Mouse (Mus musculus): ENCODE measurements at regions not wholly inside any gene's neighbourhood (a gene's known extent, or its start where the extent isn't known, plus 50 kb on each side); places are given as distances from the start of the nearest gene placed in this dataset.

GRCm38 (mm10) chr3:80256383-80256782, 372.1 kb downstream of the Fam198b start:
- no peak for DNase-seq

GRCm38 (mm10) chr3:80263095-80263494, 378.8 kb downstream of the Fam198b start:
- no peak for DNase-seq

DNA sequence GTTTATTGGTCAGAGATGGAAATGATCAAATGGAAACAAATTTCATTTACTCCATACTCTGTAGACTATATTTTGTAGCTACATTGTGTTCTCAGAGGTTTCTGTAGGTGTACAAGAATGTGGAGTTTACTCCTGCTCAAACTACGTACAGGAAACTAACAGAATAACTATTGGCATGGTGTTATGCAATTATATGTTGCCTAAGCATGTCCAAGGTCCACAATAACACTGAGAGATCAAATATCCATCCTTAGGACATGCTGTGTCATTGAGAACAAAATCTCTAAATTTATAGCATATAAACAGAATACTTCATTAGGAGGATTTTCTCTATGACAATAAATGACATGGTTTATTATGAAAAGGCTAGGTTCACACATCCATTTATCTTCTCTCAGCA, 400.3 kb downstream of the Fam198b start:
- DNase-seq: no peak

- no peak for DNase-seq
Observed at GRCm38 (mm10) chr3:80285246-80285645, 400.9 kb downstream of the Fam198b start.

DNA sequence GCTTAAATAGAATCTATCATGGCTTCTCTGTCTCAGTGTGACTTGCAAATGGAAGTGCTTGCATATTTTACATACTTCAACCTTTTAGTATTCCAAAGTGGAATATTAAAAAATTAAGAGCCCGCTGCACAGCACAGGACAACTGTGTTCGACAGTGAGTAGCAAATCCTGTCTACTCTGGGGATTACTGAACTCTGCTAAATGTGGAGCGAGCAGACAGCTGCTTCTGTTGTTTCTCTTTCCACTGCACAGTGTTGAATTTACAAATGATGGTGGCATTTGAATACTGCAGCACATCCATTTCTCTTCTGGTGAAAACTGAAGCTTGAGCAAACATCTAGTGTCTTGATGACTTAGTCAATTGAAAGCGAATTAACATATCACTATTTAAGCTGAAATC, 409.2 kb downstream of the Fam198b start:
- DNase-seq: no peak

DNA sequence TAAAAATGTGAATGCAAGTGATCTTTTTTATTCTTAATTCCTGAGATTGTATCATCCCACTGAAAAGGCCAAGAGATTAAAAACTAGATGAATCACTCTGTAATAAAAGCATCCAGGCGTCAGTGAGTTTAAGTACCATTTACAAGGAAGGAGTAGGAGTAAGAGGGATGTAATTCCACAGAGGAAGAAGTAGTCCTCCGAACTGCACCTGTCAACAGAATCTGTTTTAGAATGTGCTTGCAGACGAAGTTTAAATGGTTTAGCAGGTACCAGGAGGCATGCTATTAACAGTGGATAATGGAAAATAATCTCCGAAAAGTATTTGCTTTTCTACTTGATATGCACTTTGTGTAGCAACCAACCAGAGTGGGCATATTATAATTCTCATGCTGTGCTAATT, 423.3 kb downstream of the Fam198b start:
- no peak for DNase-seq

- DNase-seq: peak; percentile 30
Observed at GRCm38 (mm10) chr3:80309931-80310330, 425.6 kb downstream of the Fam198b start.

DNA sequence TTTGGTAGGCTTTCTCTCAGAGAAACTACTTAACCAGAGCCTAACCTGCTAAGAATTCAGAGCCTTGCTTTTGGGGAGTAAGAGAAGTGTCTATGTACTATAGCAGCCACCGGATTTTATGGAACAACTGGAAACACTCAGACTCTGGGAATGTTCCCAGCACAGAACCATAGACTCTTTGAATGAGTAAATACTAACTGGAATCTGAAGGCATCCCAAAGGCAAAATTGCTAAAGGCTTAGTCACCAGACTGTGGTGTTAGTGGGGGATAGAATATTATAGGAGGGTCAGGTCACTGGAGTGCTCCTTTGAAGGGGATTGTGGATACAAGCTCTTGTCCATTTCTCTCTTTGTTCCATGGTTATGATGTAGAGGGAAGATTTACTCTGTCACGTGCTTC, 427.4 kb downstream of the Fam198b start:
- no peak for DNase-seq

DNA sequence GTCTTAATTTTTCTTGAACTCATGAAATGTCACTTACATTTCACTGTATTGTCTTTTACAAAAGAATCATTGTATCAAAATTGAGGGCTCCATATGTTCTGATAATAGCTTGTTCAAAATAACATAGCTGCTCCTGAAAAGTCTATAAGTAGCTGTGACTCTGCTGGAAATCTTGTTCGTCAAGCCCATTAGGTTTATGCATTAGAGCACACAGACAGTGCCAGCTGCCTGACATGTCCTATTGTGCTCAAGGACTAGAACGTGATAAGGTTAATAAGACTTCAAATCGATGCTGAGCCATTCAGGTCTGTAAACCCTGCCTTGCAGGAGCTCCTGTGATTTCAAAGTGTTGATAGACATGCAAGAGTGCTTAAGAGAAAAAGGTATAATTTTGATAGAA, 438.0 kb downstream of the Fam198b start:
- no peak for DNase-seq

DNA sequence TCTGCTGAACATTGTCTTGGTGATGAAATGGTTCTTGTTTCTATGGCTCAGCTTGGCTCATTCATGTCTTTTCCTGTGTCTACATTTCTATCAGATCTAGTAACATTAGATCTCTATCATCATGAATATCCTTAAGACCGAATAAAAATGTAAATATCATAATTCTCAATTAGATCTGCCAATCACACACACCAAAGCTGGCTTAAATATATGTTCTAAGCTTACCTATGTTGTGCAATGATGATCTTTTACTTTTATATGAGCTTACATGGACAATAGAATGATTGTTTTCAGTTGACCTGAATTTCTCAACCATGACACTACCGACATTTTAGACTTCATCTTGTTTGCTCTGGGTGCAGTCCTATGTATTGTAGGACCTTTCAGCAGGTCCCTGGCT, 440.4 kb downstream of the Fam198b start:
- DNase-seq: no peak

DNA sequence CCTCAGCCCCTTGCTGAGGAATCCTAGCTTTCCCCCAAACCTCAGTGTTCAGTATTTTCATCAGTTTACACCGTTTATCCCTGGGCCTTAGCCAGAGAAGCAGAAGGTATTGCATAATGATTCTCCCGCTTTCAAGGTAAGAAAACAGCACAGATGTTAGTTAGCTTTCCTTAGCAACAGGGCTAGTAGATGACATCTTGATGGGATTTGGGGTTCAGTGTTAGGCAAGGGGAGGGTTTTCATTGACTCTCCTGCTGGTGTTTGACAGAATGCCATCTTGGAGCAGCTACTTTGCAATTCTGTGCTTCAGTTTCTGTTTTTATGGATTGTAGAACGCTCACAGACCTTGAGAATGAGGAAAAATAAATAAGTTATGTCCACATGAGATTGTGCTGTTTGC, 447.4 kb downstream of the Fam198b start:
- DNase-seq: no peak

- no peak for DNase-seq
Observed at GRCm38 (mm10) chr3:80334446-80334893, 450.1 kb downstream of the Fam198b start.

DNA sequence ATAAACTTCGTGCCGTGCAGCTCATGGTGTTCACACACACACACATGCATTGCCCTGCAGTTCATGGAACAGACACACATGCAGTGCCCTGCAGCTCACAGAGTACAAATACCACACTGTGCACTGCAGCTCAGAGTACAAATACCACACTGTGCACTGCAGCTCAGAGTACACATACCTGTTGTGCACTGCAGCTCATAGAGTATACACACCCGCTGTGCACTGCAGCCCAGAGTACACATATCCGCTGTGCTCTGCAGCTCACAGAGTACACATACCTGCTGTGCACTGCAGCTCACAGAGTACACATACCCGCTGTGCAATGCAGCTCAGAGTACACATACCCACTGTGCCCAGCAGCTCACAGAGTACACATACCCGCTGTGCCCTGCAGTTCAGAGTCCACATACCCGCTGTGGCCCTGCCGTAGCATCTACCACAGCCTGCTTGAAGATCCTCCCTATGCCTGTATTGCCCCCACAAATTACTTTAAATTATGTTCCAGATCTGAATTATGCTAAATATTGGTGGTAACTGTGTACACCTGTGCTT, 451.9 kb downstream of the Fam198b start:
- no peak for DNase-seq

- DNase-seq: no peak
Observed at GRCm38 (mm10) chr3:80367972-80368371, 434.7 kb downstream of the Gria2 start.

DNA sequence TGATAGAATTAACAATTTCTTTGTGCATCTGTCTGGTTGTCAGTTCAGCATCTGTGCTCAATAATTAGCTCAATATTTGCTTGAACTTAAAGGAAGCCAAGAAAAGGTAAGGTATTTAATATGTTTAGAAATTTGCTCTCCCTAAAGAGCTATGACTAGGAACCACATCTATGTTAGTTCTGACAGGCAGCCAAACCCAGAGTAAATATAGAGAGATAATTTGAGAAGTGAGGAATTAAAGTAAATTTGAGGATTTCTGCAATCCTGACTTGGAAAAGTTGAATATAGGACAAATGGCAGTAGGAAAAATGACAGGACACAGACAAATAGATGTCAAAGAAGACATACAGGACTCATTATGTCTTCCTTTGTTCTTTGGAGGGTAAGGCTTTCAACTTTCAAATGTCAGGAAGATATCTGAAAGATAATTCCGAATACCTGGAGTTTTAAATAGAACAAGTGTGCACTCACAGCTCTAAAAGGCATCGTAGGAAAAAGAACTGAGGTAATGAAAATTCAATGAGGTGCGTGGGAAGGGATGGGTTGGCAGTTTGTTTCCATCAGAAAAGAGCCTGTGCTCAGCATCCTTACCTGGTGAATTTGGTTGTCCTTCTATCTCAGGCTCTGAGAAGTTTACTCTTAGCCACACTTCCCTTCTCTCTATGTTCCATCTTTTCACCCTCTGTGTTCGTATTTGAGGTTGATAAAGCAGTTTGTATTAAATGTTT, 433.3 kb downstream of the Gria2 start:
- DNase-seq: no peak

GRCm38 (mm10) chr3:80372436-80372835, 430.2 kb downstream of the Gria2 start:
- DNase-seq: no peak

DNA sequence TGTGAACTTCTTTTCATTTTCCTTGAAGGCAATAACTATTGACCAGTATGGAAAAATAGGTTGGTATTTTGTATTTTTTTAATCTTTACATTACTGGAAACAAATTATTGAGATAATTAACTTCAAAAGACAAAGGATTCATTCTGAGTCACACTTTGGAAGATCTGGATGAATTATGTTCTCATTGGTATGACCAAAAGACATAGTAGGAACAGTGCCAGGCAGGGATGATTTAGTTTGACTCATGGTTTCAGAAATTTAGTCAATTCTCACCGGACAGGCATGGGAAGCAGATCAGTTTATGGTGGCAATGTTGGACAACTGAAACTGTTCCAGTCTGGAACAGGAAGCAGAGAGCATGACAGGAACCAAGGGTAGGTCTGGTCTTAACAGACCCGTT, 416.6 kb downstream of the Gria2 start:
- peak; percentile 63 for DNase-seq

DNA sequence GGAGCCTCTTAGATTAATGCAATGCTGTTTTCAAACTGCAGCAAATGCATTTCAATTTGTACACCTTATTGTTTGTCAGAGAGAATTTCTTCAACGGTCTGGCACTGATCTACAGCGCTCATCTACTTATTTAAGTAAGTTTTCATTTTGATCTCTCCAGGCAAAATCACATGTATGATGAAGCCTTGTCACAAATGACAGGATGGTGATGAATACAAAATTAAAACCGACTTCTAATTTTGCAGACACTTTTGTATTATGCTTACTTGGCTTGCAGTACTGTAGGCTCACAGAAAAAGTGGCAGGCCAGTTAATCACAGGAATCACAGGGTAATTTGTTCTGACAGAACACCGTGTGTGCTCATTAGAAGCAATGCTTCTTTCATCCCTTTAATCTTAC, 406.4 kb downstream of the Gria2 start:
- DNase-seq: no peak

- DNase-seq: no peak
Observed at GRCm38 (mm10) chr3:80420453-80420852, 382.2 kb downstream of the Gria2 start.

DNA sequence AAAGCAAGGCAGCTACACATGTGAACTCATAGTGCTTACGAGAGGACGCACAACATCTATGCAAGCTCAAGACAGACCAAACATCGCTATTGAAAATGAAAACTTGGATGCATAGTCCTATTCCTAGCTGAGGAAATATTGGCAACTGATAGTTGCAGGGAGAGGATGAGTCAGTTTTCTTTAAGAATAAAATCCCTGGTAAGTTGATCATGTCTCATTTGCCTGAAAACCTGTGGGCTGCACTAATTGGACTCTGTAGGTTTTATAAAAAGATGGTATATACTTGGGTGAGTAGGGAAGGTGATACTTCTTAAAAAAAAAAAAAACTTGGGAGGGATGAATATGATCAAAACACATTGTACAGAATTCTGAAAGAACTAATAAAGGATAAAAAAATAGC, 381.2 kb downstream of the Gria2 start:
- no peak for DNase-seq

DNA sequence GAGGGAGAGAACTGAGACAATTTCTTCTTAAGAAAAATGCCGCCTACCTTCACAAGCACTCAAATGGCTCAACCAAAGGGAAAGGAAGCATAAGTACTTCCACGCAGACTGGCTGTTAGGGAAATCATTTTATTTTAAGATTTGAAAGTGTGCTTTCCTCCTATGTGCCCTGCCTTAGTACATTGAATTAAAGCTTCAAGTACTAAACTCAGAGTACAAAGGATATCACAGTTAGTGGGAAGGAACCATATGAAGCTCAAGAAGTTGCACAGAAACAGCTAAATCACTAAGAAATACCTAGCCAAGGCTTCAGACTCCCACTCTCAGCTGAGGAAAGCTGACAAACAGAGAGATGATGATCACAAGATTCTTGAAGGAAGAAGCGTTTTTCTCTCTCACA, 380.5 kb downstream of the Gria2 start:
- no peak for DNase-seq

DNA sequence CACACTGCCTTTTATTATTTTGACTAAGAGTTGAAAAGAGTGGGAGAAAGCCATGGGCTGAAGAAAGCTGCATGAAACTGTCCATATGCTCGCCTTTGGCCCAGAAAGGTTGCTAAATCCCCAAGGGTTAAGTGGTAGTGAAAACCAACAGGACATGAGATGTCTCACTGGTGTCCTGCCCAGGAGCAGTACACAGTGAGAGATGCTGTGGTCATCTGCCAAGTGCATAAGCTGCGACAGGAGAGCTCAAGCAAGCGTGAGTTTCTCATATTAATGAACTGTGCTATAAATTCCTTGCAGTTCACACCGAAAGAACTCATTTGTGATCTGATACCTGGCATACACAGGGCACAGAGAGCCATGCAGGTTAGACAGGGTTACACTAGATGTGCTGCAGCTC, 380.0 kb downstream of the Gria2 start:
- no peak for DNase-seq
